Mouse (Mus musculus) testis, postnatal 10 days (tissue): ENCODE measurements around the gene Stat5b.
A peak's percentile ranks its signal among the peaks of the same experiment; 100 is the strongest.

Source experiments
- DNase-seq: peaks from one replicate; pipeline ENCODE4 v3.0.0; 2021; ENCODE audit warnings: low spot score

Stat5b gene

DNA sequence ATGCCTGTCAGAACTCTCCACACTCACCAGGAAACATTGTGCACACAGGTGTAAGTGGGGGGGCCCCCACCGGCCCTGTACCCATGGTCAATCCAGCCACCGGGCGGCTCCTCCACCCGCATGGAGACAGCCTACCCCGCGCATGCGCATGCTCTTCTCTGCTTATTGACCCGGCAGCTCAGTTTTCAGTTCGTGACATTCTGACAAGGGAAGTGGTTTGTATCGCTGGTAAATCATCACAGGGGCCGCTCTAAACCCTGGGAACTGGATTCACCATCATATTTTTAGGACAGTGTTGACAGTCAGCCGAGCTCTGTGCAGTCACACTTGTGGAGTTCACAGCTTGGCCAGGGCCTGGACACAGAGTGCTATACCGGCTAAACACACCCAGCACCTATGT lies 36.0 kb downstream of the Stat5b start:
- no peak for DNase-seq

DNA sequence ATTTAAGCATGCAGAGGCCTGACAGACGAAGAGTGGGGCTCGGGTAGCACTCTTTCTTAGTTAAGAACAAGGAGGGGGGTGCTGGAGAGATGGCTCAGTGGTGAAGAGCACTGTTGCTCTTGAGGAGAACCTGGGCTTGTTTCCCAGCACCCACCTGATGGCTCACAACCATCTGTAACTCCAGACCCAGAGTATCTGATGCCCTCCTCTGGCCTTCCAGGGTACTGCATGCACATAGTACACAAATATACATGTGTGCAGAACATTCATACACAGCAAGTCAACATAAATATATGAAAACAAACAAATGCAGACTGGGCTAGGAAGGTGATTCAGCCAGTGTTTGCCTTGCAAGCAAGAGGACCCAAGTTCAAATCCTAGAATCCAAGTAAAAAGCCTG lies 39.4 kb downstream of the Stat5b start:
- no peak for DNase-seq

DNA sequence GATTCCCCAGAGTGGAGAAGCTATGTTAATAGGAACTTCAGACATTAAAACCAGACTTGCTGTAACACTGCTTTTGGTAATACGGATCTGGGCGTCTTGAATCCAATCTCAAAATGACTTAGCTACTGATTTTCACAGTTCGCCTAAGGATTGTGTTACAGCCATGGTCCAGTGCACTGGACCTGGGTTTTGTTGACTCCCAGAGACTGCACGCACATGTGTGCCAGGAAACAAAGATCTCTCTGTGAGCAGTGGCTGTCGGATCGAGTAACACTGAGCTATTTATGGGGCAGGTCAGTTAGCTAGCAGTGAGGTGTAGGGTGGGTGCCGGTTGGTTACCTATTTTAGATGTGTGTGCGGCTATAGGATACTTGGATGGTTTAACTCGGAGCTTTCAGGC lies 40.0 kb downstream of the Stat5b start:
- no peak for DNase-seq

DNA sequence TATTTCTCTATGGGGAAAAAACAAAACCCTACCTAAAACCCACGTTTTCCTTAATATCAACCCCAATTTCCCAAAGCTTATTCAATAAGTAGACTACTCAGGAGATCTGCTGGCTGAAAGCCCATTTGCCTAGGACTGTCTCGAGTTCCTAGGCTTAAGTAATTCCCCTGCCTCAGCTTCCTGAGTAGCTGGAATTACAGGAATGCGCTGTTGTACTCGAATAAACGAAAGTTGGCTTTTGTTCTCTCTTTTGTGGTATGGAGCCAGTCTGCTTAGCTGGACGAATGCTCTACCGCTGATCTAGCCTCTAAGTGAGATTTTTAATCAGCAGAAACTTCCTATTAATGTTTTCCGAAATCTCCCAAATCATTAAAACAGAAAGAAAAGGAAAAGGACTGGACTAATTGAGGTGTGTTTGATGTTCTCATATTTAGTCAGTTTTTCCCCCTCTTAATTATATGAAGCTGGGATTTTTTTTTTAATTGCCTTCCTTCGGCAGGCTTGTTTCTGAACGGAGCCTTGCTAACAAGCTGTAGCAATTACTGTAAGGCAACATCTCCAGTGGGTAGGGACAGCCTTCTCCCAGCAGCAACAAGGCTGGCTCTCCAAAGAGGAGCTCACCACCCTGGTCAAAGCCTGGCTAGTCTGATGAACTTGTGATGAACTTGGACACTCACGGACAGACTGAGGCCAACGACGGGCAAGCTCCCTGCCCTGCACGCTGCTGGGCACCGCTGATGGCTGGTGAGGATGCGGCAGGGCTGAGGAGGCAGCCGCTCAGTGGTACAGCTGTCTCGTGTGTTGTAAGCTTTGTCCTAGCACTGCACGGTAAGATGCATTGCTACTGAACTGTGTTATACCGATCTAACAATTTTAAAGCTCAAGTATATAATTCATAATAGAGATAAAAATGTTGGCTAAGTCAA lies 43.9 kb downstream of the Stat5b start:
- no peak for DNase-seq

DNA sequence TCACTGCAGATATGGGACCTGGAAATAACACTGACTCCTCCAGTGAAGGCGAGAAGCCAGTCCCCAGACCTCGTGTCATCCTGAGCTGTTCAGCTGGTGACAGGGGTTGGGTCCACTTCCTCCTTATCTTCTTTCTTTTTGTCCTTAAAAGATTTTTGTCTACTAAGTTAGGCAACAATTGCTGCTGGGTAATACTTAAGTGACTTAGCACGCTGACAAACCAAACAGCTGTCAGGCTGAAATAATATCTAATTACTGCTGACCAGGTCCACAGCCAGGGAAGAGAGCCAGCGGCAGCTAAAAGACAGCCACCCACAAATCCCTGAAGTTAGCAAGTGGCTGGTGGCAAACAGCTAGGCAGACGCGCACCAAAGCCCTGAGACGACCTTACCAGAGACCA lies 45.0 kb downstream of the Stat5b start:
- DNase-seq, result no peak

DNA sequence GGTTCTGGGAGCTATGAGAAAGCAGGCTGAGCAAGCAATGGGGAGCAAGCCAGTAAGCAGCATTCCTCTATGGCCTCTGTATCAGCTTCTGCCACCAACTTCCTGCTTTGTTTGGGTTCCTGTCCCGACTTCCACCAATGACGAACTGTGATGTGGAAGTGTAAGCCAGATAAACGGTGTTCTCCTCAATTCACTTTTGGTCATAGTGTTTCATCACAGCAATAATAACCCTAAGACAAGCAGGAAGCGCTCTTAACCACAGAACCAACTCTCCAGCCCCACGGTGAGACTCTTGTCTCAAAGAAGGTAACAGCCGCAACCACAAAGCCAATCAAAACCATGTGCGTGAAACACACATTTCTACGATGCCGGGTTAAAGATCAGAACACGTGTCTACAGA lies 46.1 kb downstream of the Stat5b start:
- no peak for DNase-seq

DNA sequence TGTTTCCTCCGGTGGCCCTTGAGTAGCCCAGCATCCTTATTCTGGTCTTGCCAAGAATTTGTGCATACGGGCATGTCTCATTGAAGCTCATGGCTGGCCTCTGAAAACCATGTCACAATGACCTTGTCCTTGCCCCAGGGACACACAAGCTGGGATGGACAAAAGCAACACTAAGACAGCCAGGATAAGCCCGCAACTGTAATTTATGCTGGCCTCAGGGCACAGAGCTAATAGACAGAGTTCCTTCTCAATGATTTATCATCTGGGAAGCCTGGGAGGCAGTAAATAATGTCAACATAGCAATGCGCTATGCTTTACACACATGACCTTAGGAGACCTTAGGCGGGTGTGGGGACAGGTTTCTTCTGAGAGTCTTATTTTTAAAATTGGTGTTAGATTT lies 51.1 kb downstream of the Stat5b start:
- DNase-seq, result no peak

DNA sequence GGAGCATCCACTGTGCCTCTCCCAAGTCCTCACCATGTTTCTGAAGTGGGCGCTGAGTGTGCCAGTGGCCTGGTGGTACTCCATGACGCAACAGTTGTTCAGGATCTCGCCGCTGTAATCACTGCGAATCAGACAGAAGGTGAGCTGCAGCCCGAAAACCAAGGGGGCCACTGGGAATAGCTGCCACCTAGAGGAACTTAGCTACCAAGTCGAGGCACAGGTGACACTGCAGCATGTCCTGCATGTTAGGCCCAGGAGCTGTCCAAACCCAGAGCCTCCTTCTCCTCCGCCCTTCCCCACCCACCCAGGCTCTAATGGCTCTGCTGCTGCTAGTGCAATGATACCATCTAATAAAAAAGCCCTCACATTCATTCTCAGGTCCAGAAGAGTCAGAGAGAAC lies 53.9 kb downstream of the Stat5b start:
- no peak for DNase-seq

DNA sequence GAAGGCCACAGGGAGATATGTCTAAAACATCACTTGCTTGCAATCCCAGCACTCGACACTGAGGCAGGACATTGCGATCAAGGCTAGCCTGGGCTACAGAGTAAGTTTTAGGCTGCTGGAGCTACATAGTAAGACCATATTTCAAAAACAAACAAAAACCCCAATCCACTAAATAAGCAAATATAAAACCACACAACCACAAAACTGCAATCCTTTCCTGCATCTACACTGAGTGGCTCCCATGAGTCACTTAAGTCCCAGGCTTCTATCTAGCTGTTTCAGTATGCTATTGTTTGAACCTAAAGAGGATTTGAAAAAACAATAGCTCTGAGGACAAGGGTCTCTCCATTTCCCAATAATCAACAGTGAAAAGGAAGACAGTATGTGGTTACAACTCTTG lies 55.1 kb downstream of the Stat5b start:
- DNase-seq, result no peak

DNA sequence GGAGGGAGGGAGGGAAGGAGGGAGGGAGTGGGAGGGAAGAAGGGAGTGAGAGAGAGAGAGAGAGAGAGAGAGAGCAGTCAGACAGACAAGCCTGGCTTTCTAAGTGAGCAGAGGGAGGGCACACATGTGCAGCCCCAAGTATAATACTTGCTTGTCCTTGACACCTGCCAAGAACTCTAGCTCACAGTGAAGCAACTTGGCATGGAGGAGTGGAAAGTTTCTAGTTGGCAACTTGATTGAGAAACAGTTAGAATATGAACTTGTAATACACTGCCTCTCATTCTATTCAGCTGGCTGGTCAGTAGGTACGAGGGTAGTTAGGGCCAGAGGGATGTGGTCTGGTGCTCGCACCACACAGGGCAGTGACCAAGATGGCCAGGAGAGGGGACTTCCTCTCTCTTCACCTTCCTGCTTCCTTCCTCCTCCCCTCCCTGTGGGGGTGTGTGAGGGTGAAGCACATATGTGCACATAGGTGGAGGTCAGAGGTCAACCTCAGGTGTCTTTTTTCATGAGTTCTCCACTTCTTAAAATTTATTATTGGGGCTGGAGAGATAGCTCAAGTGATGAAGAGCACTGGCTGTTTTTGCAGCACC lies 59.0 kb downstream of the Stat5b start:
- DNase-seq, result no peak

DNA sequence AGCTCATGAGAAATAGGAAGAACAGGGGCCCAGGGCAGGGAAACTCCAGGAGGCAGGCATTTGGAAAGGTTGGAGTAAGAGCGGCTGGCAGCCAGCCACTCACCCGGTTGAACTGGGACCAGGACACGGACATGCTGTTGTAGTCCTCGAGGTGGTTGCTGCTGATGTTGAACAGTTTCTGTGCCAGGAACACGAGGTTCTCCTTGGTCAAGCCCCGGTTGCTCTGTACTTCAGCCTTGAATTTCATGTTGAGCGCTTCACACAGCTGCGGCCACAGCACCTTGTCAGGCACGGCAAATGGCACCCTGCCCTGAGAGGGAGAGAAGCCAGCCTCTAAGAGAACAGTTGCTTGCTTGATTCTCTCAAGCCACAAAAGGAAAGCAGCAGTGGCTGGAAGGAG lies 59.9 kb downstream of the Stat5b start:
- peak; percentile 87 for DNase-seq

DNA sequence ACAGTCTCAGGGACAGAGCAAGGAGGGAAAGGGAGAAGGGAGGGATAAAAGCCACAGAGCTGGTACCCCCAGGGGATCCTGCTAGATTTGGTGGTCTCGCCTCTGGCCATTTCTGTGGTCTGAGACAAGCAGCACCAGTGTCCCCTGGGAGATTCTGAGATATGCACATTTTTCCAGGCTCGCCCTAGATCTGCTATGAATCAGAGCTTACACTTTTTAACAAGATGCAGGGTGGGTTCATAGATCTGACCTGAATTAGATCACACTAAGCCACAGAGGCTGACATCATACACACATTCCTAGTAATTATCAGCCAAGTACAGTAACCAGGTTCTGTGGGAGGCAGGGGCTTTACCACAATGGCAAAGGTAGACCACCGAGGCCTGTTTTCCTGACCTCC lies 60.8 kb downstream of the Stat5b start:
- no peak for DNase-seq

DNA sequence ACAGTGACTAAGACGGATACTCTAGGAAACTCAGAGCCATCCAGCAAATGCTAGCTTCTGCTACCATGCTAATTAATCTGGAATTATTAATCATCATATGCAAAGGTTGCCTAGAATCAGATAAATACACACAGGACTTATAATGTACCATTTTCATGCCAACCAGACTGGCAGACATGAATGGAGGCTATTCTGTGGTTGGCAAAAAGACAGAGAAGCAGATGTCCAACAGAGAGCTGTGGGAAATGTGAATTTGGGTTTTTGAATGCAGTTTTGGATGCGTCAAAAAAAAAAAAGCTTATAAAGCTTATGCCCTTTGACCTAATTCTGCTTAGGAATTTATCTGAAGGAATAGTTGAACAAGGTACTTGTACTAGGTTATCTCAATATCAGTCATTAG lies 64.8 kb downstream of the Stat5b start:
- no peak for DNase-seq

DNA sequence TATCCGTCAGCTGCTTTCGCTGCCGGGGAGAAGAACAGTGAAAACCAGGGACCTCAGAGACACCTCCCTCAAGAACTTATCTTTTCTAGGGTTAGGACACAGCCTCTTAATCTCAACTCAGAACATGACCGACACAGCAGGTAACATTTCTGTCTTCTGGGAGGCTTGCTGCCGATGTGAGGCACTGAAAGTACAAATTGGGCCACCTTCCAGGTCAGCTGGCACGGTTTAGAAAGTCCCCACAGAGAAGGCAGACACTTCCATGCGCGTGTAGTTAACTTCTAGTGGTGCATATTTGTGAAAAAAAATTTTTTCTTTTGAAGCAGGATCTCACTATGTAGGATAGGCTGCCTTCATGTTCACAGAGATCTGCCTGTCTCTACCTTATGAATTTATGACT lies 66.2 kb downstream of the Stat5b start:
- no peak for DNase-seq

DNA sequence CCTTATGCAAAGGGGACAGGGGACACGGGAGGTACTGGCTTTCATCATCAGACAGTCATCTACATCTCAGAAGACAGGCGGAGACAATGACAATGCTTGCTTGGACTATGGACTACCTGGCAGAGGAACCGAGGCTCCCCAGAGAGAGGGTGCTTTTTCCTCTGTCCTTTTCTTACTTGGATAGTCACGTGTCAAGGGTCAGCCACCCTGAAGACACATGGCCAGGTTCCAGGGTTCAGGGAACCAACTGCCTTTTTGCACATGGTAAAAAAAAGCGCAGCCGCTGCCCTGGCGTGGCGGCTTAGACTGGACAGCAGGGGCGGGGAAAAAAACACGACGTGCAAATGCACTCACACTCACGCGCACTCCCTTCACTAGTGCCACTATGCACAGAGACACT lies 68.0 kb downstream of the Stat5b start:
- DNase-seq, result no peak

DNA sequence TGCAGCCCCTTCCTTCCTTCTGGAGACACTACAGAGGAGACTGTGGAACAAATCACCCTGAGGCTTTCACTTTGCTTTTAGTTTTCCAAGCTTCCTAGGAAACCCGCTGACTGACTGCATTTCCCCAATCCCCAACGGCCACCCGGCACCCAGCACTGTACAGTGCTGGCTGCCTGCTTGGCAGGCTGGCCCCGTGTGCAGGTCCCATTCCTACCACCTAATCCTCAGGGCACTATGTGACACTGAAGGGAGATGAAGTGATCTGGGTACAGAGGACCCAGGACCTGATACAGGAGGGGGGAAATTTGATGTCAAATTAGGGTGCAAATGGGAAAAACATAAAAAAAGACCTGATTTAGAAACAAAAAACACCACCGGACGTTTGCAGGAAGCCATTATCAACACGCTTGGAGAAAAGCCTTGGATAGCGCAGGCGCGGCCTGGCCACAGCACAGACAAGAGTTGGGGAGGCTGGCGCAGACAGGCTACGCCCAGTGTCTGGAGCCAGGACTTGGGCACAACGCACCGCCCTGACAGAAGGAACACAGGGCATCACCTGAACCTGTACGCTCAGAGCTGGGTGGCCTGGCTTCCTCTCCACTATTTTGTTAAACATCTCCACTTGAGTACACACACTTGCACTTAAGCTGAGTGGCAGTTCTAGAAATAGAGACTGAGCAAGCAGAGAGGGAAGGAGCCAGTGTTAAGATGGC lies 68.6 kb downstream of the Stat5b start:
- no peak for DNase-seq

DNA sequence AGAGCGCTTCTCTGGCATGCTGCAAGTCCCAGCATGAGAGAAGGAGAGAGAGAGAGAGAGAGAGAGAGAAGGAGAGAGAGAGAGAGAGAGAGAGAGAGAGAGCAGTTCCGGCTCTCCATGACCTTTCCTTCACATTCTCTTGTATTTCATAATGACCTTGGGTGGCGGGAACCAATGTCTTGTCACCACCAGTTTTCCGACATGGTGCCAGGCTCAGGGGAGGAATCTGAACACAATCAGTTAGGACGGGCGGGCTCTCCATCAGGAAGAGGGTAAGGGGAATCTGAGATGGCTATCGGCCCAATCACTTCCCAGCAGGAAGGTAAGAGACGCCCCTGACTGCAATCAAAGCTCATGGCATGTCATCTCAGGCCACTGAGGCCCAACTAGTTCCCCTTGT lies 70.3 kb downstream of the Stat5b start:
- DNase-seq, result no peak

DNA sequence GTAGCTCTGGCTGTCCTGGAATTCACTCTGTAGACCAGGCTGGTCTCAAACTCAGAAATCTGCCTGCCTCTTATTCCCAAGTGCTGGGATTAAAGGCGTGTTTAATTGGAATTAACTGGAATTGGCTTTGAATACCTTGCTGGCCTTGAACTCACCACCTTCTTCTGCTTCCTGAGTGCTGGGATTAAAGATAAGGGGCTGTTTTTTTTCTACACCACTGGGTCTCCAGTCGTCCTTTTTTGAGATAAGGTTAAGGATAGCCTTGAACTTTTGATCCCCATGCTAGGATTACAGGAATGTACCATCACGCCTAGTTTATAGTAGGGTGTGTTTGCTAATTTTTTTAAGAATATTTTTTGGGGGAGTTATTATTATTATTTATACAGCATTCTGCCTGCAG lies 72.5 kb downstream of the Stat5b start:
- no peak for DNase-seq

DNA sequence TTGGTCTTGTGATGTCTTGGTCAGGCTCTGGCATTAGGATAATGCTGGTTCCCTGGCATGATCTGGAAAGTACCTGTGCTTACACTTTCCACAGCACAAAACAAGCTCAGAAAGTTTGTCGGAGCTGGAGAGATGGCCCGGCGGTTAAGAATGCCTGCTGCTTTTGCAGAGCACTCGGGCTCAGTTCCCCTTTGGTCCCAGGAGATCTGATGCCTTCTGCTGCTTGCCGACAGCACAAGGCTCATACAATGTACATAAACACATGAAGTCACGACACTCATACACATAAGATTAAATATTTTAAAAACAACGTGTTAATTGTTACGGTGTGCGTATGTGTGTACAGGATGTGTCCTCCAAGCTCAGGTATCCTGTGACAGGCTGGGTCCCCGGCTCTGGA lies 74.6 kb downstream of the Stat5b start:
- DNase-seq, result no peak

DNA sequence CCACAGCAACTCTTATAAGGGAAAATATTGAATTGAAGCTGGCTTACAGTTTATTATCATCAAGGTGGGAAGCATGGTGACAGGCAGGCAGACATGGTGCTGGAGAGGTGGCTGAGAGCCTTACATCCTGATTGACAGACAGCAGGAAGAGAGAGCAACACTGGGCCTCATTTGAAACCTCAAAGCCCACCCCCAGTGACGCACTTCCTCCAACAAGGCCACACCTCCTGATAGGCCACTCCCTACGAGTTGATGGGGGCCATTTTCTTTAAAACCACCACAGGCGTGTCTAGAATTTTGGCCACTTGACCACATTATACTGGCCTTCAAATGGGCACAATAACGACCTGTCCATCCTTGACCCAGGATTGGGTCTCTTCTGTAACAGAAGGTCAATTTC lies 76.3 kb downstream of the Stat5b start:
- DNase-seq, result no peak

DNA sequence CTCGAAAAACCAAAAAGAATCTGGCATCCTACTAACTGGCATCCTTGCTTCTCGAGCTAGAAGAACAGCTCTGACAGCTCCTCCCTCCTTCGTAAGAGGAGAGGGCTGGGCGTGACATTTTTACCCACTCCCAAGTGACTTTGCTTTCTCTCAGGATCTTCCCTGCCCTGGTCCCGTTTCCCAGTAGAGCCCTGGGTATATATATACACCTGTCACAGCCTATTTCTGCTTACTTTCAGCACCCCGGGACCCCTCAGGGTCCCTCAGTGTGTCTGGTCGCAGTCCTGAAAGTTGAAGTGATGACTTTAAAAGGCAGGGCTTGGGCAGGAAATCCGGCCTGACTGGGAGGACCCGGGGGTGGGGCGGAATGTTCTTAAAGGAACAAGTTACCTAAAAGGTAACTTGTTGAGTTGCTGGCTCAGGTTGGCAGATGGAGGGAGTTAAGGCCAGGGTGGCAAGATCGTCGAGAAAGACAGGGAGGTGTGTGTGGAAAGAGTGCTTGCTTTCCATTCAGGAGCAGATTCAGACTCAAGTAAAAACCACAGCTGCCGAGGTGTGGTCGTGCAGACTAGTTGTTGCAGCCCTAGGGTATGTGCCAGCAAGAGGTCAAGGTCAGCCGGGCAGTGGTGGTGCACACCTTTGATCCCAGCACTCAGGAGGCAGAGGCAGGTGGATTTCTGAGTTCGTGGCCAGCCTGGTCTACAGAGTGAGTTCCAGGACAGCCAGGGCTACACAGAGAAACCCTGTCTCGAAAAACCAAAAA lies 79.7 kb downstream of the Stat5b start, which contains the start of gene Ghdc:
Ghdc (minus strand) TSS at position 312 of the 763 bp plus-strand sequence.
- DNase-seq, result peak; percentile 90

DNA sequence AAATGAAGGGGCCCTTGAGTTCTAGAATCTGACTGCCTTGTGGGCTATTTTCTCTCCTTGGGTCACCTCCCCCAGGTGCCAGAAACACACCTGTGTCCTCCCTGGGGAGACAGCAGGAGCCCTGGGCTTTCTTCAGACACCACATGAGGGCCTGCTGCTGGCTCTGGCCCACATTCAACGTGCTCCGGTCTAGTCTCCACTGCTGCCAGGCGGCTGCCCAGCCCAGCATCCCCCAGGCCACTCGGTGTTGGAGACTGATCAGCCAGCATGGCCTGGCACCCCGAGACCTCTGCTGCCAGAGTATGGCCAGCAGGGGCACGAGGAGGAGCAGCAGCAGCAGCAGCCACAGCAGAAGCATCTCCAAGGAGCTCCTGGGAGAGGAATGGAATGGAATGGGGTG lies 80.5 kb downstream of the Stat5b start:
- DNase-seq, result no peak
